Mouse (Mus musculus): ENCODE data around the gene Grm6.

Gene Grm6

DNA sequence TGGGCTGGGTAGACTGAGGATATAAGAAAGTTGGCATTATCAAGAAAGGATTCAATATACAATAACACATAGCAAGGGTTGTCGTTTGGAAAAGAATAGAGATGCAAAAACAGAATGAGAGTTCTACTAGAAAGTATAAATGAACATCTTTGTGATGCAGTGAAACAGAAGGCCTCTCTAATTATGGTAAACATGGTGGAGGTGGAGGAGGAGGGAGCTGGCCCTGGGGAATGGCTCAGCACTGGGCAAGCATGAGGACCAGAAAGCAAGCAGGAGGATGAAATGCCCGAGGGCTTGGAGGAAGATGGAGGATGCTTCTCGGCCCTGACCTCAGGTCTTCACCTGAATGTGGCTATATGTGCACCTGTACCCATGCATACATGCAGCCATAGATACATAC, 64.0 kb downstream of the Grm6 start:
- CTCF ChIA-PET: interaction anchor here (0.6 kb wide), 2 partner anchors 63 to 1313 kb away, joined by 3 to 8 read pairs; no protein-coding TSS in a partner anchor

All from spleen, embryonic (tissue).